Comparison of ENCODE assay signal across 8 mouse cellular contexts in the genomic region with DNA sequence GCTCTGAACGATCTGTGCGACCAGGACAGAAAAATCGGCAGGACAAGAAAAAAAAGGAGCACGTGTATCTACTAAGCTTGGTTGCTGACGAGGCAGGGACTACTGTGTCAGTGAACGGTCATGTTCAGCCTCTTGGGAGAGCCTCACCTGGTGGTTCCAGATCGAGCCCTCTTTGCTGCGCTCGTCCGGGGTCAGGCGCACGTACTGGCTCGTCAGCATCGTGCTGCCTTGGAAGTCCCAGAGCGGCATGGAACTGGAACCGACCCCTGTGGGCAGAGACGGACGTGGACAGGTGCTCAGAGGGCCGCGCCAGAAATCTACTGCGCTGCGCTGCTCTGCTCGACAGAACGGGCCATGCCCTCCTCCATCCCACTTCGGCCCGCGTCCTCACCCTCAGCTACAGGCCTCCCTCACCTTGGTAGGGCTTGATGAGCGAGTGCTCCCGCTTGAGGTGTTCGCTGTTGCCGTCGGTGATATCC. TPM values are rescaled to one million over a fixed set of nuclear protein-coding genes. Genes with fewer than 3 reads are reported as not detected.
A peak's percentile ranks its signal among the peaks of the same experiment; 100 is the strongest.
DNase-seq lines count a peak whose midpoint lies in the region; ATAC-seq and TF ChIP-seq lines count a peak whose summit lies in the region.

No protein-coding gene starts in this region.

- H3K4me2 ChIP-seq in heart, embryonic 15.5 days = peak overlapping the region; percentile 75
- H3K4me2 ChIP-seq in hindbrain, embryonic 14.5 days (replicated peaks) = peak overlapping the region; percentile 84

- H3K27ac ChIP-seq in heart, embryonic 15.5 days = peak overlapping the region; percentile 95
- H3K27ac ChIP-seq in cortical plate, adult 2 months (ENCODE audit: insufficient read depth, low read length) = peak overlapping the region; percentile 35; the same call in 1 of the 2 replicates
- peak overlapping the region; percentile 87 for H3K27ac ChIP-seq in hindbrain, embryonic 14.5 days

- peaks cover 24% of the 10 kb centered on the region for H3K36me3 ChIP-seq in heart, embryonic 15.5 days
- peaks cover 42% of the 10 kb centered on the region for H3K36me3 ChIP-seq in E14TG2a.4 (ENCODE audit: insufficient read depth, low read length)
- peaks cover 25% of the 10 kb centered on the region; the same call in 1 of the 2 replicates for H3K36me3 ChIP-seq in hindbrain, embryonic 14.5 days (replicated peaks; ENCODE audit: control insufficient read depth, insufficient read depth)

- no peak for DNase-seq in heart, postnatal 25 days (ENCODE audit: low spot score)
- DNase-seq in hindbrain, embryonic 14.5 days (ENCODE audit: low spot score) = peak; percentile 25
- DNase-seq in Muller cell, postnatal 12 days (ENCODE audit: inconsistent ontology term) = no peak
- no peak for DNase-seq in urinary bladder, adult 2 months (ENCODE audit: low spot score)

- under 1% methylated on average over 32 of the region's 32 CpGs for WGBS in heart, embryonic 15.5 days
- 2% methylated on average over 32 of the region's 32 CpGs for WGBS in hindbrain, embryonic 14.5 days

- H3K4me1 ChIP-seq in heart, embryonic 15.5 days (replicated peaks) = peaks cover 21% of the 10 kb centered on the region
- peaks cover 49% of the 10 kb centered on the region for H3K4me1 ChIP-seq in E14TG2a.4 (replicated peaks; ENCODE audit: low read depth, low read length)
- H3K4me1 ChIP-seq in cortical plate, adult 2 months (ENCODE audit: control insufficient read depth, insufficient read depth, low read length) = peaks cover 9% of the 10 kb centered on the region
- H3K4me1 ChIP-seq in hindbrain, embryonic 14.5 days (replicated peaks; ENCODE audit: control insufficient read depth, insufficient read depth, low read length) = peaks cover 16% of the 10 kb centered on the region

- TF ChIP-seq CTCF in E14TG2a.4 (conservative IDR thresholded peaks at IDR 0.05; ENCODE audit: low read length) = no peak
- no peak for TF ChIP-seq CTCF in cortical plate, adult 2 months (IDR thresholded peaks at IDR 0.05; ENCODE audit: extremely low read depth, insufficient read depth, low read length)

- peaks cover 2% of the 10 kb centered on the region; the same call in 1 of the 2 replicates for H3K27me3 ChIP-seq in heart, embryonic 15.5 days
- H3K27me3 ChIP-seq in E14TG2a.4 (ENCODE audit: insufficient read depth, low read length) = no peaks in the 10 kb centered on the region
- no peaks in the 10 kb centered on the region for H3K27me3 ChIP-seq in hindbrain, embryonic 14.5 days (ENCODE audit: control insufficient read depth, insufficient read depth, low read length)

- TF ChIP-seq POLR2A in cortical plate, adult 2 months (IDR thresholded peaks at IDR 0.05; ENCODE audit: extremely low read depth, insufficient read depth, low read length) = no peak

- intact Hi-C loops in heart, postnatal 25 days (cut with DNase I) = no loop called here

- peak overlapping the region; percentile 93 for H3K9ac ChIP-seq in heart, embryonic 15.5 days
- peak overlapping the region; percentile 90 for H3K9ac ChIP-seq in hindbrain, embryonic 14.5 days

- no peaks in the 10 kb centered on the region for H3K9me3 ChIP-seq in heart, embryonic 15.5 days (replicated peaks)
- no peaks in the 10 kb centered on the region for H3K9me3 ChIP-seq in E14TG2a.4 (ENCODE audit: low read length)
- H3K9me3 ChIP-seq in hindbrain, embryonic 14.5 days (ENCODE audit: control insufficient read depth, low read length) = no peaks in the 10 kb centered on the region

- peak overlapping the region; percentile 90 for H3K4me3 ChIP-seq in heart, embryonic 15.5 days
- peak overlapping the region; percentile 99 for H3K4me3 ChIP-seq in E14TG2a.4 (replicated peaks; ENCODE audit: low read length)
- H3K4me3 ChIP-seq in cortical plate, adult 2 months (ENCODE audit: insufficient read depth, low read length) = peak overlapping the region; percentile 91
- peak overlapping the region; percentile 92 for H3K4me3 ChIP-seq in hindbrain, embryonic 14.5 days (replicated peaks; ENCODE audit: low read length)

- peak; percentile 33 for ATAC-seq in heart, embryonic 15.5 days (replicated peaks; ENCODE audit: insufficient number of reproducible peaks, insufficient read depth, low FRiP score, low read depth)
- ATAC-seq in hindbrain, embryonic 14.5 days (ENCODE audit: low FRiP score) = peak; percentile 47
- peak; percentile 24 for ATAC-seq in megakaryocyte-erythroid progenitor cell, adult 5-6 weeks (replicated peaks; ENCODE audit: low FRiP score, low TSS enrichment, poor library complexity, severe bottlenecking)

RNA-seq across cellular contexts. Expression of gene Lman2, which starts 0.6 kb away (rescaled TPM):
- 71.6 and 88.3 TPM in 2 replicates for polyA plus RNA-seq in heart, embryonic 15.5 days (2015; fragmentation: Nextera tagmentation; extraction: Ambion mirVana)
- total RNA-seq in heart, postnatal 25 days (2021) = 10 to 100 TPM; 49.1 to 49.8 TPM
- 53.0 and 57.0 TPM in 2 replicates for polyA plus RNA-seq in cortical plate, adult 2 months (2012; rRNA removed)
- 44.8 and 49.2 TPM in 2 replicates for polyA plus RNA-seq in hindbrain, embryonic 14.5 days (2014; fragmentation: Nextera tagmentation; extraction: Ambion mirVana)
- 110 and 122 TPM in 2 replicates for total RNA-seq in megakaryocyte-erythroid progenitor cell, adult 5-6 weeks (2014; fragmentation: Nextera tagmentation)
- 75.6 and 91.9 TPM in 2 replicates for total RNA-seq in megakaryocyte-erythroid progenitor cell, adult 5-6 weeks (2017)
- polyA plus RNA-seq in urinary bladder, adult 2 months (2012; rRNA removed) = 67.3 and 72.5 TPM in 2 replicates

RNA-seq across cellular contexts. Expression of gene Rgs14, which starts 7.5 kb away (rescaled TPM):
- polyA plus RNA-seq in heart, embryonic 15.5 days (2015; fragmentation: Nextera tagmentation; extraction: Ambion mirVana) = 0.42 and 1.9 TPM in 2 replicates
- total RNA-seq in heart, postnatal 25 days (2021) = under 1 TPM; 0.50 to 0.57 TPM
- polyA plus RNA-seq in cortical plate, adult 2 months (2012; rRNA removed) = 40.2 and 44.9 TPM in 2 replicates
- 0.40 and 0.72 TPM in 2 replicates for polyA plus RNA-seq in hindbrain, embryonic 14.5 days (2014; fragmentation: Nextera tagmentation; extraction: Ambion mirVana)
- 6.9 and 11.9 TPM in 2 replicates for total RNA-seq in megakaryocyte-erythroid progenitor cell, adult 5-6 weeks (2014; fragmentation: Nextera tagmentation)
- total RNA-seq in megakaryocyte-erythroid progenitor cell, adult 5-6 weeks (2017) = 1.8 and 3.2 TPM in 2 replicates
- 2.0 and 2.7 TPM in 2 replicates for polyA plus RNA-seq in urinary bladder, adult 2 months (2012; rRNA removed)

RNA-seq across cellular contexts. Expression of gene Mxd3, which starts 32.4 kb away (rescaled TPM):
- 21.8 and 28.7 TPM in 2 replicates for polyA plus RNA-seq in heart, embryonic 15.5 days (2015; fragmentation: Nextera tagmentation; extraction: Ambion mirVana)
- under 1 TPM; 0.36 to 0.65 TPM for total RNA-seq in heart, postnatal 25 days (2021)
- polyA plus RNA-seq in cortical plate, adult 2 months (2012; rRNA removed) = 1.2 and 1.9 TPM in 2 replicates
- 8.4 and 8.7 TPM in 2 replicates for polyA plus RNA-seq in hindbrain, embryonic 14.5 days (2014; fragmentation: Nextera tagmentation; extraction: Ambion mirVana)
- total RNA-seq in megakaryocyte-erythroid progenitor cell, adult 5-6 weeks (2014; fragmentation: Nextera tagmentation) = 9.9 TPM in 1 of 2 replicates, not detected in the other
- 3.6 and 5.0 TPM in 2 replicates for total RNA-seq in megakaryocyte-erythroid progenitor cell, adult 5-6 weeks (2017)
- 1.3 and 1.9 TPM in 2 replicates for polyA plus RNA-seq in urinary bladder, adult 2 months (2012; rRNA removed)

RNA-seq across cellular contexts. Expression of gene Slc34a1, which starts 36.0 kb away (rescaled TPM):
- not detected in 2 replicates for polyA plus RNA-seq in heart, embryonic 15.5 days (2015; fragmentation: Nextera tagmentation; extraction: Ambion mirVana)
- not detected for total RNA-seq in heart, postnatal 25 days (2021)
- polyA plus RNA-seq in cortical plate, adult 2 months (2012; rRNA removed) = 0.21 and 0.30 TPM in 2 replicates
- polyA plus RNA-seq in hindbrain, embryonic 14.5 days (2014; fragmentation: Nextera tagmentation; extraction: Ambion mirVana) = 0.14 TPM in 1 of 2 replicates, not detected in the other
- not detected in 2 replicates for total RNA-seq in megakaryocyte-erythroid progenitor cell, adult 5-6 weeks (2014; fragmentation: Nextera tagmentation)
- total RNA-seq in megakaryocyte-erythroid progenitor cell, adult 5-6 weeks (2017) = not detected in 2 replicates
- 0.44 and 0.52 TPM in 2 replicates for polyA plus RNA-seq in urinary bladder, adult 2 months (2012; rRNA removed)

RNA-seq across cellular contexts. Expression of gene Rab24, which starts 40.3 kb away (rescaled TPM):
- polyA plus RNA-seq in heart, embryonic 15.5 days (2015; fragmentation: Nextera tagmentation; extraction: Ambion mirVana) = 63.9 and 74.2 TPM in 2 replicates
- 10 to 100 TPM; 36.6 to 37.0 TPM for total RNA-seq in heart, postnatal 25 days (2021)
- 148 and 163 TPM in 2 replicates for polyA plus RNA-seq in cortical plate, adult 2 months (2012; rRNA removed)
- 92.6 and 95.8 TPM in 2 replicates for polyA plus RNA-seq in hindbrain, embryonic 14.5 days (2014; fragmentation: Nextera tagmentation; extraction: Ambion mirVana)
- total RNA-seq in megakaryocyte-erythroid progenitor cell, adult 5-6 weeks (2014; fragmentation: Nextera tagmentation) = 88.0 and 120 TPM in 2 replicates
- total RNA-seq in megakaryocyte-erythroid progenitor cell, adult 5-6 weeks (2017) = 13.0 and 30.0 TPM in 2 replicates
- 100.0 and 134 TPM in 2 replicates for polyA plus RNA-seq in urinary bladder, adult 2 months (2012; rRNA removed)

Comparison
In these comparisons a context has a peak if more than half of its experiments do, and no peak if none do; other contexts are left out.
1. H3K27ac ChIP-seq: peak in every context shown above with its lines; median percentile 95 in heart, embryonic 15.5 days; 87 in hindbrain, embryonic 14.5 days; 35 in cortical plate, adult 2 months.
2. RNA of gene Rgs14, which starts 7.5 kb away (polyA plus RNA-seq): 40.2 to 44.9 TPM in cortical plate, adult 2 months; 2.0 to 2.7 TPM in urinary bladder, adult 2 months, 0.40 to 0.72 TPM in hindbrain, embryonic 14.5 days and 0.42 to 1.9 TPM in heart, embryonic 15.5 days; every median in the first group is over 10 times any median in the second.
3. Peak in every context shown above with its lines, with median percentiles within 50 percentile points of each other: ATAC-seq and H3K4me3 ChIP-seq.